Mouse (Mus musculus): ENCODE results near the gene Elf1. TPM values are rescaled to one million over a fixed set of nuclear protein-coding genes. Genes with fewer than 3 reads are reported as not detected.

Gene Elf1
- total RNA-seq, 1 experiment from 2014 or later, result 169 TPM

DNA sequence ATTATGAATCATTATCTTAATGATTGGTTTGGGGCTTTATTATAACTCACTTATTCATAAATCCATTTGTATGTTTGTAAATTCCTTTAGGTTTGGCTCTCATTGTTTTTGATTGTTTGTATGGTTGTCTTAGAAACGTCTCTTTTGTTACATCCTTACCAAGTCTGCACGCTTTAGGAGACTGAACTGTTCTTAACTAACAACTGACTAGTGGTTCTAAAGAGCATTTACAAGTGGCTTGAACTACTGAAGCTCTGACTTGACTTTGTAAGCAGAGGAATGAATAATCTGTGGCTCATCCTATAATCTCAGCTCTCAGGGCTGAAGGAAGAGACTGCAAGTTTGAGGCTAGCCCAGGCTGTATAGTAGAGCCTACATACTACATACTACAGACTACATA, 110.6 kb downstream of the Elf1 start:
- ATAC-seq (replicated peaks; ENCODE audit: insufficient number of reproducible peaks, low FRiP score, low TSS enrichment, poor library complexity, severe bottlenecking), result no peak

DNA sequence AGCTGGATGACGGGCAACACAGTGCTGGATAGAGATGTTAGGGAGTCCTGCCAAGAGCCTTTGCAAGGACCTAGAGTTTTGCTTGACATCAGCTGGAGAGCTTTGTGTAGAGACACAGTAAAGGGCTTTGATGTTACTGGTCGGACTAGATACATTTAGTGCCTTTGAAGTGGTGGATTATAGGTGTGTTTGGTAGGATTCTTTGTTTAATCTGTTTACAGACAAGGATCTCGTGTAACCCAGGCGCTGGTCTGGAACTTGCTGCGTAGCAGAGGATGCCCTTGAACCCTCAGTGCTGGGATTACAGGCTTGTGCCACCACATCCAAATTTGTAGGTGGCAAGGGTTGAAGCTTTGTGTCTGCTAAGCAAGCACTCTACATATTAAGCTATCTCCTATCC, 113.1 kb downstream of the Elf1 start:
- ATAC-seq (replicated peaks; ENCODE audit: insufficient number of reproducible peaks, low FRiP score, low TSS enrichment, poor library complexity, severe bottlenecking), result no peak

DNA sequence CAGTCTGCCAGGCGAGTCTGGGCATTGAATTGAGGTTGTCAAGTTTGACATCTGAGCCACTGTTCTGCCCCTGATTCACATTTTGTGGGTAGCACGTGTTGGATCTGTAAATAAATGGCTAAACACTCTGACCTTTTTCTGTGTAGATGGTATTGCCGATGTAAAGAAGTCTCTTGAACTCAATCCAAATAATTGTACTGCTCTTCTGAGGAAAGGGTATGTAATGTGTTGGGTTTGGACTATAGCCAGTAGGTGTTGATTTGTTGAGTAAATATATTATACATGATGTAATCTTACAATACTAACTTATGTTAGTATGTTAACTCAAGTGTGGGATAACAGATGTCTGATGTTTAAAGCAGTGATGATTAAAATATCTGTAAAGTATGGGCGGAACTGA, 115.6 kb downstream of the Elf1 start:
- ATAC-seq (replicated peaks; ENCODE audit: insufficient number of reproducible peaks, low FRiP score, low TSS enrichment, poor library complexity, severe bottlenecking), result no peak

DNA sequence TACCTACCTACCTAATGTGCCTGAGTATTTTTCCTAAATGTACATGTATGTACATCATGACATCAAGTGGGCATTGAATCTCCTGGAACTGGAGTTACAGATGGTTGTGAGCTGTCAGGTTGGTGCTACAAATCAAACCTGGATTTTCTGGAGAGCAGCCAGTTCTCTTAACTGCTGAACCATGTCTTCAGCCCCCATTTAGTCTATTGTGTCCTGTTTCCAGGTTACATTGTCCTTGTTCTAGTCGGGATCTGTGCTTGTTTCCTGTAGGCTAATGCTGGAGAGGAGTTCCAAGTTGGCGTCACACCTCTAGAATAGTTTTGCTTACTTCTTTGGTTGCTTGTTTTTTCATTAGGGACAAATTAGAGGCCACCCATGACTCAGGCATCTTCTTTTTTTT, 124.9 kb downstream of the Elf1 start:
- ATAC-seq (replicated peaks; ENCODE audit: insufficient number of reproducible peaks, low FRiP score, low TSS enrichment, poor library complexity, severe bottlenecking), result no peak

DNA sequence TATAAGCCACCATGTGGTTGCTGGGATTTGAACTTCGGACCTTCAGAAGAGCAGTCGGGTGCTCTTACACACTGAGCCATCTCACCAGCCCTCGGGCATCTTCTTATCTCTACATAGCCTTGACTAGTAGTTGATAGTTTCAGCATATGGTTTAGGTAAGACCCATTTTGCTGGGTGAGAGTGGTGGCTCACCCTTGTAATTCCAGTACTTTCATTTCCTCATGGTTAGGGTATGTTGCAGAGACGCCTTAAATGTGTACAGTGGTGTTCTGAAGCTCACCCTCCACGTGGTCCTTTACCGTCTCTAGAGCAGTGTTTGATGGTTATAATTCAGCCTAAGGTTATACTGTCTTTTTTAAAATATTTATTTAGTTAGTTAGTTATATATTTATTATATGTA, 125.4 kb downstream of the Elf1 start:
- no peak for ATAC-seq (replicated peaks; ENCODE audit: insufficient number of reproducible peaks, low FRiP score, low TSS enrichment, poor library complexity, severe bottlenecking)

DNA sequence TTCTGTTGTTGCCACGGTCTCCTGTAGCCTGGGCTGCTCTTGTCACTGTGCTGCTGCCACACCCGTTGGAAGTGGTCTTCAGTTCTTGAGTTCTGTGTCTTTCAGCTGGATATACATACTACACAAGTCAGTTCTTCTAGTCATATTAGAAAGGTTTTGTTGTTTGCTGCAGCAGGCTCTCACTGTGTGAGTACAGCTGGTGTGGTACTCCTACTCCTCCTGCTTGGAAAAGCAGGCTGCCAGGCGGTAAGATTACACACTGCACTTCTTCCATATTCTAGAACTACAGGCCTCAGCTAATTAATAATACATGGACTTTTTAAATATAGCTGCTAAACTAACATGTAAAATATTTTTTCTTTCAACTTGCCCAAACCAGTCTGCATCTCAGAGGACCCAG, 125.9 kb downstream of the Elf1 start:
- ATAC-seq (replicated peaks; ENCODE audit: insufficient number of reproducible peaks, low FRiP score, low TSS enrichment, poor library complexity, severe bottlenecking), result no peak

DNA sequence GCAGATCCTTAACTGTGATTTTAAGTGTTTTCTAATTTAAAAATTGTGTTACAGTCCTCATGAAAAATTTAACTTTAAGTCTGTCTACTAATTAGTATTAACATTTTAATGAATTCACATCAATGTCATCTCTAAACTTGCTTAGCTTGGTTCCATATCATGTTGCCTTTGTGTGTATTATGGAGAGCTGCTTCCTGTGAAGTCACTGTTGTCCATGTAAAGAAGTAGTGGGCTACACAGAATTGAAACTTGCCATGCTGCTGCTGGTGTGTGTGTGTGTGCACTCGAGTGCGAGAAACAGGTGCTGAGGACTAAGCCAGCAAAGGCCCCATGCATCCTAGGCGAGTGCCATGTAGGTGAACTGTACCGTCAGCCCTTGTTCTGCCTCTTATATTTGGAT, 126.4 kb downstream of the Elf1 start:
- no peak for ATAC-seq (replicated peaks; ENCODE audit: insufficient number of reproducible peaks, low FRiP score, low TSS enrichment, poor library complexity, severe bottlenecking)

DNA sequence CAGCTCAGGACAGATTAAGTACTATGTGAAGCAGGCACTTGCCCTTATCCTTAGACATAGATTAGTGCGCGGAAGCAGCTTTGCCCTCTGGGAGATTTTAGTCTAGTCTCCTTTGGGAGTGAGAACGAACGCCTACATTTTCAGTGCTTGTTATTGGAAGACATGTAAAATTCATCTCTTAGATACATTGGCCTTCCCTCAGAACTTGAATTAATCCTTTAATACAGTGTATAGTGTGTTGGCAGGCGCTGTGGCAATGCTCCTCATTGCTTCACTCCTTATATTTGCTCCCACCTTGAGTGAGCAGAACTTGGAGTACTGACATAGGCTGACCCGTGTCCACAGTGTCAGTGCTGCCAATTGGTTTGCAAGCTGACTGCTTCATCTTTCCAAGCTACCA, 127.3 kb downstream of the Elf1 start:
- ATAC-seq (replicated peaks; ENCODE audit: insufficient number of reproducible peaks, low FRiP score, low TSS enrichment, poor library complexity, severe bottlenecking), result no peak

DNA sequence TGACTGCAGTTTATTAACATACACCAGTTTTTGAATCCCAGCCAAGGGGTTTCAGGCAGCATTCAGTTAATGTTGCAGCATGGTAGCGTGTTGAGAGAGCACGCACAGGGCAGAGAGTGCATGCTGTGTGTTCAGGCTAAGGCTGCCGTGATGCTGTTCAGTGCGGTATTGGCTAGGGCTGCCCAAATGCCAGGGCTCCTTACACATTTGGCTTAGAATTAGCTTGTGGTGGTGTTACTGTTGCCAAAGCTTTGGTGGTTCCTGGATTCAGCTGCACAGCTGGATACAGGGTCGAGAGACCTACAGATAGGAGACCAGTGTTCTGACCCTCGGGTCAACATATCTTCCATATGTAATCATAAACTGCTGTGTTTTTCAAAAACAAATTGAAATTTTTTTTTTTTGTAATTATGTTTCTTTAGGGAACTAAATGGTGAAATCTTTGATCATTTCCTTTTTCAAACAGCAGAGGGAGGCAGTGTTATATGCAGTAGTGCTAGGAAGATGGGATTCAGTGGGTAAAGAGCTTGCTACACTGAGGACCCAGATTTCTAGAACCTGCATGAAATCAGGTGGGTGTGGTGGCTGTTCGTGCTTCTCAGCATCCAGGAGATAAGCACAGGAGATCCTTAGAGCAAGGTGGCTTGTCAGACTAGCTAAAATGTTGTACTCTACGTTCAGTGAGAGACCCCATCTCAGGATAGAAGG, 136.3 kb downstream of the Elf1 start:
- ATAC-seq (replicated peaks; ENCODE audit: insufficient number of reproducible peaks, low FRiP score, low TSS enrichment, poor library complexity, severe bottlenecking), result no peak

DNA sequence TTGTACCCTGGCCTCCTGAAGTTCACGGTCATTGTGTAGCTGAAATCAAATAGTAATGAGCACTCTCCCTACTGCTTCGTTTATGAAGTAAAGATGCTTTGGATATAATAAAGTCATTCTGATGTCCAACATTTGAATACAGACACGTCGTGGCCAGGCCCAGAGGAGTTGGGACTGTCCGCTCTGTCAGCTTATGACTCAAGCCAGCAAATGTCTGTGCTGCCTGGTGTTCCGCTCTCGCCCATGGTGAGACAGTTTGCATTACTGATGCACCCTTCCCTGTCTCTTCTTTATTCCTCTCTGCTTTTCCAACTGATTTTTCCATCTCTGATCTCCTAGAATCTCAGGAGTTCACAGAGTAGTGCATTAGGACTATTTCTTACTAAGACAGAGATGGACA, 138.8 kb downstream of the Elf1 start:
- no peak for ATAC-seq (replicated peaks; ENCODE audit: insufficient number of reproducible peaks, low FRiP score, low TSS enrichment, poor library complexity, severe bottlenecking)

DNA sequence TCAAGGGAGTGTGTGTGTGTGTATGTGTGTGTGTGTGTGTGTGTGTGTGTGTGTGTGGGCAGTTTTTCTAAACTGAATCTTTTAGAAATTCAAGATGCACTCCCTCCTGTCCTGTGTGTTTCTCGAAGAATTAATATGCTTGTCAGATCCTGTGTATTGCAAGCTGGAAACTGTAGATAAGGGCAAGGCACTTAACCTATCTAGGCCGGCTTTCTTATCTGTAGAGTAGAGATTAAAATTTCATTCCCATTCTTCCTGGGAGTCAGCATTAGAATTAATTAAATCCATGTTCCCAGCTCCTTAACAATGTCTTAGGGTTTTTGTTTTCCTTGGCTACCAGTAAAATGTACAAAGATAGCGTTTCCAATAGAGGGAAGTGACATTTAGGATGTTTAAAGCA, 140.1 kb downstream of the Elf1 start:
- no peak for ATAC-seq (replicated peaks; ENCODE audit: insufficient number of reproducible peaks, low FRiP score, low TSS enrichment, poor library complexity, severe bottlenecking)

Other genes with a start within 250 kb of the Elf1 start
- gene Zfp957, start 233.8 kb upstream of the Elf1 start, total RNA-seq (2017), result not detected in 3 replicates
- 7.0 to 54.6 TPM (median 29.0 TPM) in 3 replicates for gene Rgcc, start 179.5 kb upstream of the Elf1 start, total RNA-seq (2017)
- gene Naa16, start 90.4 kb upstream of the Elf1 start, total RNA-seq (2017), result 24.0 to 47.2 TPM (median 30.6 TPM) in 3 replicates
- gene Mtrf1, start 83.4 kb upstream of the Elf1 start, total RNA-seq (2017), result 5.8 to 7.4 TPM (median 7.1 TPM) in 3 replicates
- 20.7 to 22.0 TPM (median 21.7 TPM) in 3 replicates for gene Kbtbd7, start 54.7 kb upstream of the Elf1 start, total RNA-seq (2017)
- 1.6 TPM in 1 of 3 replicates, not detected in the others for gene Kbtbd6, start 29.4 kb upstream of the Elf1 start, total RNA-seq (2017)
- 59.1 to 69.4 TPM (median 63.9 TPM) in 3 replicates for gene Wbp4, start 326 bp downstream of the Elf1 start, total RNA-seq (2017)
- gene Sugt1, start 106.5 kb downstream of the Elf1 start, total RNA-seq (2017), result 144 to 198 TPM (median 182 TPM) in 3 replicates
- gene Cnmd, start 181.0 kb downstream of the Elf1 start, total RNA-seq (2017), result not detected in 3 replicates

Measured in monocyte, adult 5-6 weeks (primary cell).